Mouse (Mus musculus) G1E (cell line): ENCODE results near the gene Rpl18.

Experiments used
- CTCF ChIP-seq: IDR thresholded peaks from 2 replicates; pipeline ENCODE4 v1.5.1; 2012; ENCODE audit warnings: low read depth, low read length, inconsistent platforms, mixed read lengths
- GATA1 ChIP-seq: IDR thresholded peaks from 2 replicates; pipeline ENCODE4 v1.6.1; 2012; ENCODE audit warnings: borderline replicate concordance, low read length, inconsistent platforms, mixed read lengths
- GATA2 ChIP-seq: IDR thresholded peaks from 2 replicates; pipeline ENCODE4 v1.6.1; 2012; ENCODE audit warnings: low read depth, low read length, inconsistent platforms, borderline replicate concordance
- POLR2AphosphoS5 ChIP-seq: IDR thresholded peaks from 2 replicates; pipeline ENCODE4 v1.6.1; 2012; ENCODE audit warnings: low read depth, low read length, inconsistent platforms; ENCODE audit not compliant: insufficient replicate concordance
- TAL1 ChIP-seq: conservative IDR thresholded peaks from 2 replicates; pipeline ENCODE4 v1.6.1; 2012; ENCODE audit warnings: low read depth, low read length, inconsistent platforms, mixed read lengths

- no peak for TF ChIP-seq CTCF
- TF ChIP-seq GATA2 = no peak
- no peak for TF ChIP-seq GATA1
- TF ChIP-seq POLR2AphosphoS5 = no peak
- TF ChIP-seq TAL1 = no peak
Measured at GRCm38 (mm10) chr7:45711316-45712021, 3.8 kb upstream of the Rpl18 start.
